Mouse (Mus musculus): ENCODE data around the gene Dgkh. TPM values are rescaled to one million over a fixed set of nuclear protein-coding genes. Genes with fewer than 3 reads are reported as not detected.

Gene Dgkh
- polyA plus RNA-seq, 1 experiment: 49.3 TPM

DNA sequence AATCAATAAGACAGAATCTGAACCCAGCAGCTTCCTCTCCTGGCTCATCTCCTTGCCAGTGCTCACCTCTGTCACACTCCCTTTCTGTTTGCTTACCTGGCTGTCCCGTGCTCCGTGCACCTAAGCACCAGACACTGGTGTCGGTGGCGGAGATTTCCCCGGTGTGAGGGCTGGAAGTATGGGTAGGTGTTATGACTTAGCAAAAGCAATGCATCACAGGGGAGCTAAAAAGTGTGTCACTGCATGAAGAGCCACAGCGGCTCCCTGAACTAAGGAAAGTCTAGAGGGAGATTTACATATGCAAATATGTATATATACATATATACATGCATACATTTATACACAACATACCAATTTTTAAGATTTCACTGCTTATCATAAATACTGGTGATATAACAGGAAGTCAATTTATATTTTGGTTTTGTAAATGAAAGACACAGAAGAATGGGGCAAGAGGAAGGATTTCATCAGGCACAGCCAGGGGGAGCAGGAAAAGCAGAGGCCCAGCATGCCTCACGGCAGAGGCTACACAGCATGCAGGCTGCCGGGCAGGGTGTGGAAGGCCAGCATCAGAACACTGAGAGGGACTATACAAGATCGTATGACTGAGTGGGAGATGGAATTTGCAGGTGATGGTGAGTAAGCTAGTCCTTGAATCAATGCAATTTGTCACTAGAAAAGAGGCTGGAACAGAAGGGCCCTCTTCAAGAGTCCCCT lies 82.0 kb downstream of the Dgkh start:
- Histone ChIP-seq H3K27ac (ENCODE audit: control insufficient read depth, insufficient read depth, low read depth, low read length) (no peak overlapping the region), H3K4me1 (ENCODE audit: control insufficient read depth, insufficient read depth, low read length) (no peaks in the 10 kb centered on the region), H3K4me3 (ENCODE audit: control insufficient read depth, low read depth, low read length) (no peak overlapping the region), H3K27me3 (ENCODE audit: control insufficient read depth, insufficient read depth, low read length) (no peaks in the 10 kb centered on the region), H3K36me3 (ENCODE audit: control insufficient read depth, insufficient read depth, low read length) (no peaks in the 10 kb centered on the region)
- TF ChIP-seq CTCF (IDR thresholded peaks at IDR 0.05; ENCODE audit: control insufficient read depth, insufficient read depth, insufficient replicate concordance, low read depth, low read length) (no peak), POLR2A (IDR thresholded peaks at IDR 0.05; ENCODE audit: control insufficient read depth, low read depth, low read length) (no peak)

DNA sequence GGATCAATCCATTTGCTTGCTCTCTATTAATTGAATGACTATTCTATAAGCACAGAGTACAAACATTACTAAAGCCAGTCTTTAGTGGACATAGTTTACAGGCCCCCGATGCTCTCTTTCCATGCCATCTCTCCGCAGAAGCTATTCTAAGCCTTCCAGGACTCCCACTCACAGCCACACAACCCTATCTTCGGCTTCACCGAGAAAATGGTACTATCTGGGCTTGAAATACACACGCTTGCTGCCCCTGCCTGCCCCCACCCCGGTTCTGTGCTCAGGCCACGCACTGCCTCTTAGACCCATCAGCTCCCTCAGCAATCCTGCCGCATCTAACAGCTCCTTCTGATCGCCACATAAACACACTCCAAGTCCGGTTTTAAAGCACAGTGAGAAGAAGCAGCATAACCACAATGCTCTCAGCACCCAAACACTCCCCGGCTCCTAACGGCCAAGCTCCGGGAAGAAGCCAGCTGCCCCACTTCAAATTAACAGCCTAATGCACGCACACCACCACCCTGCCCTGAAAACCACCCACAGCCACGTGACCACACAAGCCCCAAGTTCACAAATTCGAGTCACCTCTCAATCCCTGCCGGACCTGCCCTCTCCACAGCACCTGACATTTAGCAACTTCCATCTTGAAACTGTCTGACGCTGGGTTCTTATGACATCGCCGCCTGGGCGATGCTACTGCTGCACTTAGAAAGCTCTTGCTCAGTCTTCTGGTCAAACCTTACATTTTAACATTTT lies 82.9 kb downstream of the Dgkh start:
- TF ChIP-seq POLR2A (IDR thresholded peaks at IDR 0.05; ENCODE audit: control insufficient read depth, low read depth, low read length) (no peak), CTCF (IDR thresholded peaks at IDR 0.05; ENCODE audit: control insufficient read depth, insufficient read depth, insufficient replicate concordance, low read depth, low read length) (no peak)
- no peak overlapping the region for H3K4me3 ChIP-seq (ENCODE audit: control insufficient read depth, low read depth, low read length)
- no peaks in the 10 kb centered on the region for H3K36me3 ChIP-seq (ENCODE audit: control insufficient read depth, insufficient read depth, low read length)
- no peaks in the 10 kb centered on the region for H3K4me1 ChIP-seq (ENCODE audit: control insufficient read depth, insufficient read depth, low read length)
- H3K27ac ChIP-seq (ENCODE audit: control insufficient read depth, insufficient read depth, low read depth, low read length): no peak overlapping the region
- H3K27me3 ChIP-seq (ENCODE audit: control insufficient read depth, insufficient read depth, low read length): no peaks in the 10 kb centered on the region

DNA sequence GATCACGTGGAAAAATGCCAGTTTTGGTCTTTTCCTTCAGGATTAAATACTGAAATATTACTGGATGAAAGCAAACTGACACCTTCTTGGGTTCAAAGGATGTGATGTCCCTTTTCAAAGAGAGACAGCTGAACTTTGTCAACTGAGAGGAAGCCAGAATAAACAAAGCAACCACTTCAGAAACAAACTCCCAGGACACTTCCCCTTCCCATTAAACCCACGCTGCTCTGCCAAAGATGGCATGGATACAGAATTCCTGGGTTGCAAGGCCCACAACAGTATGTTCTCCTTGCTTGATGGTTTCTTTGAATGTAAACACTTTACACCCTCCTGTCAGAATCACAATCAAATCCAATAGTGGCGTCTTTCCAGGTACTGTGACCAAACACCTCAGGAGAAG lies 87.0 kb downstream of the Dgkh start:
- TF ChIP-seq POLR2A (IDR thresholded peaks at IDR 0.05; ENCODE audit: control insufficient read depth, low read depth, low read length): no peak
- no peak for TF ChIP-seq CTCF (IDR thresholded peaks at IDR 0.05; ENCODE audit: control insufficient read depth, insufficient read depth, insufficient replicate concordance, low read depth, low read length)
- Histone ChIP-seq H3K4me1 (ENCODE audit: control insufficient read depth, insufficient read depth, low read length) (no peaks in the 10 kb centered on the region), H3K27me3 (ENCODE audit: control insufficient read depth, insufficient read depth, low read length) (no peaks in the 10 kb centered on the region), H3K27ac (ENCODE audit: control insufficient read depth, insufficient read depth, low read depth, low read length) (no peak overlapping the region), H3K4me3 (ENCODE audit: control insufficient read depth, low read depth, low read length) (peak overlapping the region; percentile 0; the same call in 1 of the 2 replicates), H3K36me3 (ENCODE audit: control insufficient read depth, insufficient read depth, low read length) (no peaks in the 10 kb centered on the region)

DNA sequence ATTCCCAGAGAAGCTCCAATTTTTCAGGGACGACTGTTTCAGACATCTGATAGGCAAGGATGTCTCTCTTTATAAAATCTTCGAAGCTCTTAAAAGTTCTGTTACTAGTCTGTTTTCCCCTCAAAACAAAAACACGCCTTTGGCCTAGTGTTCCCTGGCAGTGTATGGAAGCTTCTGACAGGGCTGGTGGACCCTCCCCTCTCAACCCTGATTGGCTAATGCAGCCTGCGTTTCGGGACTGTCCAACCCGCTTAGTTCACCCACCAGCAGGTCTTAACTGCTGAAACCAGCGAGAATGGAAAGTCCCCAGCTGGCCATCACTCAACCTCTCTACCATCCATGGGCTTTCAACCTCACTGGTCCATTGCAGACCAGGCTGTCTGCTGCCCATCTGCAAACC lies 91.3 kb downstream of the Dgkh start:
- H3K27ac ChIP-seq (ENCODE audit: control insufficient read depth, insufficient read depth, low read depth, low read length): no peak overlapping the region
- H3K4me1 ChIP-seq (ENCODE audit: control insufficient read depth, insufficient read depth, low read length): no peaks in the 10 kb centered on the region
- H3K36me3 ChIP-seq (ENCODE audit: control insufficient read depth, insufficient read depth, low read length): no peaks in the 10 kb centered on the region
- peak overlapping the region; percentile 3; the same call in 1 of the 2 replicates for H3K4me3 ChIP-seq (ENCODE audit: control insufficient read depth, low read depth, low read length)
- no peaks in the 10 kb centered on the region for H3K27me3 ChIP-seq (ENCODE audit: control insufficient read depth, insufficient read depth, low read length)
- no peak for TF ChIP-seq CTCF (IDR thresholded peaks at IDR 0.05; ENCODE audit: control insufficient read depth, insufficient read depth, insufficient replicate concordance, low read depth, low read length)
- TF ChIP-seq POLR2A (IDR thresholded peaks at IDR 0.05; ENCODE audit: control insufficient read depth, low read depth, low read length): no peak

DNA sequence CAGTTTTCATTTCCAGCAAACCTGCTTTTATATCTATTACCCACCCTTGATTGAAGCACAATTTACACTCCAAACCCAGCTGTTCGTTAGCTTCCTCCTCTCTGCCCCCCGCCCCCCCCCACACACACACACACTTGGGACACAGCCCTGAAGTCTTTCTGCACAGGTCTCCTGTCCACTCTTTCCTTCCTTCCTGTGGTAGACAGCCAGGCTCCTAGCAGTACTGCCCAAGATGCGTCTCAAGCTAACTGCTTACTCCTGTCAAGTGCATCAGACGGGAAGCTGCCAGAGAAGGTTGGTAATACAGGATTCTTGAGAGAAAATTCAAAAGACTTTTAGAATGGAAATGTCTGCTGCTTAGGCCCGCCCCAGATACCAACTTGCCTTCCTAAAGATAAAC lies 92.9 kb downstream of the Dgkh start:
- Histone ChIP-seq H3K4me1 (ENCODE audit: control insufficient read depth, insufficient read depth, low read length) (no peaks in the 10 kb centered on the region), H3K27ac (ENCODE audit: control insufficient read depth, insufficient read depth, low read depth, low read length) (no peak overlapping the region), H3K27me3 (ENCODE audit: control insufficient read depth, insufficient read depth, low read length) (no peaks in the 10 kb centered on the region), H3K4me3 (ENCODE audit: control insufficient read depth, low read depth, low read length) (no peak overlapping the region), H3K36me3 (ENCODE audit: control insufficient read depth, insufficient read depth, low read length) (no peaks in the 10 kb centered on the region)
- TF ChIP-seq POLR2A (IDR thresholded peaks at IDR 0.05; ENCODE audit: control insufficient read depth, low read depth, low read length) (no peak), CTCF (IDR thresholded peaks at IDR 0.05; ENCODE audit: control insufficient read depth, insufficient read depth, insufficient replicate concordance, low read depth, low read length) (no peak)

DNA sequence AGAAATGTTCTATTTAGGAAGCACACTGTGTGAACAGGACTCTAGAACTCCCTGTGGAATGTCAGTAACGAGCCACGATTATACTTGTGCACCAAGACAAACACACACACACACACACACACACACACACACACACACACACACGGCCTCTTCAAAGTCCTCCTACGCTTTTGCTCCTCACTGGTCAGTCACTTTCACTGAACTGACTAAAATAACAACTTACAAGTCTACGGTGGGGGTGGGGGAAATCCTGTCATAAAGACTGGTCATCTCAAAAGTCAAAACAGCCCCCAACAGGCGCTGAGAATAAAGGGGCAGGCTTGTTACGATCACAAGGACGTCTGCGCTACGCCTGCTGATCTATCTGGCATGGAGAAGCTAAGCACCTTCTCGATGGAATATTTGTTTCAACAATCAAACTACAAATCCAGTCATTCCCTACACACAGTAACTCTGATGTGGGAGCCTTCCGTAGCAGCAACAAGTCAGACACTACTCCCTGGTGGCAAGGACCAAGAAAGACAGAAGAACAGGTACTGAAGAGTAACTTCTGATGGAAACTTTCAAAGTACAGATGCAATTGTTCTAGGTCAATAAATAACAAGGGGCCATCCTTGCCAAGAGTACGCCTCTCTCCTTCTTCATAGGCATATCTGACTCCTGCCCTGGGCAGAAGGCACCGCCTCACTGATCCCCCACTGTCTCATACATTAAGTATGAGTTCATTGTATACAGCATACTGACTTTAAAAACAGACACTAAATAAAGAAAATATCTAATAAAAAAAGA lies 96.8 kb downstream of the Dgkh start:
- TF ChIP-seq POLR2A (IDR thresholded peaks at IDR 0.05; ENCODE audit: control insufficient read depth, low read depth, low read length): no peak
- TF ChIP-seq CTCF (IDR thresholded peaks at IDR 0.05; ENCODE audit: control insufficient read depth, insufficient read depth, insufficient replicate concordance, low read depth, low read length): no peak
- Histone ChIP-seq H3K27ac (ENCODE audit: control insufficient read depth, insufficient read depth, low read depth, low read length) (no peak overlapping the region), H3K27me3 (ENCODE audit: control insufficient read depth, insufficient read depth, low read length) (no peaks in the 10 kb centered on the region), H3K4me3 (ENCODE audit: control insufficient read depth, low read depth, low read length) (no peak overlapping the region), H3K4me1 (ENCODE audit: control insufficient read depth, insufficient read depth, low read length) (no peaks in the 10 kb centered on the region), H3K36me3 (ENCODE audit: control insufficient read depth, insufficient read depth, low read length) (no peaks in the 10 kb centered on the region)

DNA sequence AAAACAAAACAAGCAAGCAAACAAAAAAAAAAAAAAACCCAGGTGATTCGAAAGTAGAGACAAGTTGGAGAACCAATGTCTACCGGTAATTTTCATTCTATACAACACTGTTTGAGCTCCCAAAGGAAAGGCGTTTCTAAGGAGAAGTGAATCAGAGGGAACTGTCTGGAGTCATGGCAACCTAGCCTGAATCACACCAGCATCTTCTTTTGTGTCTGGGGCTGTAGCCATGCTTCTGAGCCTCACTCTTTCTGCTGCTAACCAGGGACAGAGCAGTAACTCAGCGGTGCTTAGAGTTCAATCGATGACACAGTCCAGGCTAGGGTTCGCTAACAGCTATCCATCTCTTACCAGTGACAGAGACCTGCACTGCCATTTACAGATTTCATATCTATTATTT lies 99.8 kb downstream of the Dgkh start:
- Histone ChIP-seq H3K36me3 (ENCODE audit: control insufficient read depth, insufficient read depth, low read length) (no peaks in the 10 kb centered on the region), H3K4me1 (ENCODE audit: control insufficient read depth, insufficient read depth, low read length) (no peaks in the 10 kb centered on the region), H3K4me3 (ENCODE audit: control insufficient read depth, low read depth, low read length) (no peak overlapping the region), H3K27ac (ENCODE audit: control insufficient read depth, insufficient read depth, low read depth, low read length) (no peak overlapping the region), H3K27me3 (ENCODE audit: control insufficient read depth, insufficient read depth, low read length) (no peaks in the 10 kb centered on the region)
- no peak for TF ChIP-seq POLR2A (IDR thresholded peaks at IDR 0.05; ENCODE audit: control insufficient read depth, low read depth, low read length)
- no peak for TF ChIP-seq CTCF (IDR thresholded peaks at IDR 0.05; ENCODE audit: control insufficient read depth, insufficient read depth, insufficient replicate concordance, low read depth, low read length)
